Comparison of ENCODE assay signal across 28 mouse cellular contexts in genomic region chr4:141635991-141636390, GRCm38 (mm10). TPM values are rescaled to one million over a fixed set of nuclear protein-coding genes. Genes with fewer than 3 reads are reported as not detected.
"Had no signal": no experiment of that assay in that cellular context is flagged by ENCODE, and none has a peak within 500 bp of the region (broad histone marks: within the 10 kb centered on the region; RNA-seq: fewer than 3 reads in every experiment).

No protein-coding gene starts in this region.

- H3K9ac ChIP-seq: kidney, embryonic 15.5 days; limb, embryonic 12.5 days; limb, embryonic 15.5 days; liver, embryonic 14.5 days; liver, postnatal 0 days; lung, embryonic 14.5 days; midbrain, embryonic 13.5 days; neural tube, embryonic 13.5 days; stomach, embryonic 15.5 days had no signal

- H3K4me3 ChIP-seq: kidney, embryonic 15.5 days; left cerebral cortex, adult 2 months; limb, embryonic 12.5 days; limb, embryonic 15.5 days; megakaryocyte, embryonic 14.5 days; midbrain, embryonic 10.5 days; midbrain, embryonic 13.5 days; myocyte; neural tube, embryonic 13.5 days; stomach, embryonic 15.5 days had no signal

- H3K27ac ChIP-seq: kidney, embryonic 15.5 days; left cerebral cortex, adult 2 months; limb, embryonic 12.5 days; limb, embryonic 15.5 days; liver, embryonic 14.5 days; macrophage; midbrain, embryonic 10.5 days; midbrain, embryonic 13.5 days; neural tube, embryonic 13.5 days; stomach, embryonic 15.5 days had no signal

- H3K4me1 ChIP-seq: kidney, embryonic 15.5 days; limb, embryonic 12.5 days; limb, embryonic 15.5 days; midbrain, embryonic 13.5 days; neural tube, embryonic 13.5 days; stomach, embryonic 15.5 days had no signal

- ATAC-seq: liver, postnatal 0 days; lung, postnatal 0 days; midbrain, embryonic 13.5 days; midbrain, embryonic 16.5 days had no signal

- DNase-seq: kidney, postnatal 10 days; layer of hippocampus, postnatal 36 days; left cerebral cortex, postnatal 4 days; liver, postnatal 0 days; lung, embryonic 14.5 days; retina, postnatal 1 day; right cerebral cortex, postnatal 25 days; spleen, adult 18-20 months; thymus, adult 18-20 months; thymus, postnatal 36 days had no signal

- H3K9me3 ChIP-seq: kidney, embryonic 15.5 days; limb, embryonic 12.5 days; limb, embryonic 15.5 days; midbrain, embryonic 10.5 days; midbrain, embryonic 13.5 days; neural tube, embryonic 13.5 days; stomach, embryonic 15.5 days had no signal

- H3K27me3 ChIP-seq: kidney, embryonic 15.5 days; limb, embryonic 12.5 days; limb, embryonic 15.5 days; megakaryocyte, embryonic 14.5 days; midbrain, embryonic 13.5 days; neural tube, embryonic 13.5 days; stomach, embryonic 15.5 days had no signal

RNA-seq across cellular contexts. Expression of gene Slc25a34, which starts 12.4 kb away (rescaled TPM):
- total RNA-seq: monocyte, adult 5-6 weeks had no signal
- polyA plus RNA-seq: limb, embryonic 12.5 days; liver, embryonic 11.5 days; lung, embryonic 14.5 days had no signal

RNA-seq across cellular contexts. Expression of gene Tmem82, which starts 17.6 kb away (rescaled TPM):
- total RNA-seq: monocyte, adult 5-6 weeks; neutrophil, adult 5-6 weeks had no signal

RNA-seq across cellular contexts. Expression of gene Fblim1, which starts 30.1 kb away (rescaled TPM):
- total RNA-seq: monocyte, adult 5-6 weeks had no signal

RNA-seq across cellular contexts. Expression of gene Rsc1a1, which starts 49.4 kb away (rescaled TPM):
- total RNA-seq: layer of hippocampus, postnatal 36 days; left cerebral cortex, postnatal 14 days; monocyte, adult 5-6 weeks had no signal
- polyA plus RNA-seq: kidney, embryonic 15.5 days; limb, embryonic 12.5 days; liver, embryonic 11.5 days; liver, postnatal 0 days; lung, postnatal 0 days; macrophage; midbrain, embryonic 13.5 days; neural tube, embryonic 13.5 days; stomach, embryonic 15.5 days had no signal
